Mouse (Mus musculus) CH12.LX (cell line): ENCODE measurements around the gene Ubqln1. TPM values are rescaled to one million over a fixed set of nuclear protein-coding genes. Genes with fewer than 3 reads are reported as not detected.
A peak's percentile ranks its signal among the peaks of the same experiment; 100 is the strongest.

Experiments used
- DNase-seq: peaks from one replicate; pipeline ENCODE4 v3.0.0-alpha.2; 2013; ENCODE audit errors: extremely low read depth
- H3K27ac ChIP-seq: 2 replicates; pipeline ENCODE4 v1.5.1; 2012; ENCODE audit warnings: low read depth, mild to moderate bottlenecking, control low read depth, moderate library complexity; ENCODE audit not compliant: insufficient read depth
- H3K27me3 ChIP-seq: replicated peaks from 2 replicates; pipeline ENCODE3; 2012; ENCODE audit warnings: inconsistent platforms
- H3K36me3 ChIP-seq, 2 experiments: replicated peaks in 1 of 2; 2 replicates each; pipeline versions ENCODE3 to v1.6.1; 2012; ENCODE audit warnings: inconsistent platforms in 1 of 2, low read length in 1 of 2, mild to moderate bottlenecking in 1 of 2, mixed read lengths in 1 of 2, moderate library complexity in 1 of 2; ENCODE audit not compliant: control insufficient read depth in 1 of 2, insufficient read depth in 1 of 2
- H3K4me1 ChIP-seq, 2 experiments: 2 replicates each; pipeline ENCODE4 v1.6.1; 2012; ENCODE audit warnings: inconsistent platforms in 1 of 2, moderate library complexity in 1 of 2; ENCODE audit not compliant: insufficient read depth in 2 of 2, control insufficient read depth in 1 of 2
- H3K4me2 ChIP-seq: 2 replicates; pipeline ENCODE4 v1.6.1; 2012; ENCODE audit warnings: low read depth, mild to moderate bottlenecking, control low read depth; ENCODE audit not compliant: poor library complexity, insufficient read depth, severe bottlenecking
- H3K4me3 ChIP-seq, 3 experiments: fragments of 150-350 bp in 1 of 3; sonication (generic) in 1 of 3; replicated peaks in 1 of 3; 2 replicates each; pipeline versions ENCODE3 to v1.5.1; 2011 to 2012; ENCODE audit warnings: low read depth in 2 of 3, low read length in 2 of 3, mild to moderate bottlenecking in 2 of 3, moderate library complexity in 2 of 3, control low read depth in 1 of 3, improper control_type of control experiment in 1 of 3, inconsistent platforms in 1 of 3, mixed read lengths in 1 of 3; ENCODE audit not compliant: poor library complexity in 1 of 3
- H3K79me2 ChIP-seq: replicated peaks from 2 replicates; pipeline ENCODE4 v1.6.1; 2012; ENCODE audit warnings: mild to moderate bottlenecking, moderate library complexity; ENCODE audit not compliant: control insufficient read depth, poor library complexity, insufficient read depth, severe bottlenecking; ENCODE audit errors: extremely low read depth
- H3K9ac ChIP-seq: 2 replicates; pipeline ENCODE4 v1.6.1; 2012; ENCODE audit warnings: low read depth, mild to moderate bottlenecking, control low read depth, moderate library complexity; ENCODE audit not compliant: insufficient read depth
- H3K9me3 ChIP-seq: replicated peaks from 2 replicates; pipeline ENCODE3; 2012; ENCODE audit warnings: low read length, inconsistent platforms, mixed read lengths
- BHLHE40 ChIP-seq: IDR thresholded peaks from 2 replicates; pipeline ENCODE4 v1.6.1; 2011; ENCODE audit warnings: mild to moderate bottlenecking, low read depth, low read length, improper control_type of control experiment
- CHD2 ChIP-seq: IDR thresholded peaks from 2 replicates; pipeline ENCODE4 v1.6.1; 2011; ENCODE audit warnings: low read length, improper control_type of control experiment
- CTCF ChIP-seq, 2 experiments: IDR thresholded peaks in 1 of 2; conservative IDR thresholded peaks in 1 of 2; 2 replicates each; pipeline ENCODE4 v1.5.1; 2011 to 2012; ENCODE audit warnings: low read depth in 2 of 2, low read length in 2 of 2, improper control_type of control experiment in 1 of 2, inconsistent platforms in 1 of 2, mild to moderate bottlenecking in 1 of 2, moderate library complexity in 1 of 2
- E2F4 ChIP-seq: IDR thresholded peaks from 2 replicates; pipeline ENCODE4 v1.6.1; 2011; ENCODE audit warnings: low read depth, low read length, improper control_type of control experiment; ENCODE audit not compliant: insufficient replicate concordance
- ELF1 ChIP-seq: IDR thresholded peaks from 2 replicates; pipeline ENCODE4 v1.6.1; 2014; ENCODE audit warnings: low read depth, mild to moderate bottlenecking, inconsistent platforms, low read length, improper control_type of control experiment
- EP300 ChIP-seq: IDR thresholded peaks from 2 replicates; pipeline ENCODE4 v1.6.1; 2011; ENCODE audit warnings: low read length, improper control_type of control experiment
- ETS1 ChIP-seq: conservative IDR thresholded peaks from 2 replicates; pipeline ENCODE4 v1.6.1; 2012; ENCODE audit warnings: low read depth, mild to moderate bottlenecking, inconsistent platforms, low read length, improper control_type of control experiment, moderate library complexity
- HCFC1 ChIP-seq: IDR thresholded peaks from 2 replicates; pipeline ENCODE4 v1.6.1; 2012; ENCODE audit warnings: low read depth, mild to moderate bottlenecking, inconsistent platforms, low read length, improper control_type of control experiment
- JUN ChIP-seq: IDR thresholded peaks from 2 replicates; pipeline ENCODE4 v1.6.1; 2011; ENCODE audit warnings: low read depth, mild to moderate bottlenecking, low read length, improper control_type of control experiment, moderate library complexity; ENCODE audit not compliant: insufficient read depth
- JUND ChIP-seq: conservative IDR thresholded peaks from 2 replicates; pipeline ENCODE4 v1.6.1; 2011; ENCODE audit warnings: low read depth, low read length, improper control_type of control experiment
- MAZ ChIP-seq: IDR thresholded peaks from 2 replicates; pipeline ENCODE4 v1.6.1; 2012; ENCODE audit warnings: low read depth, mild to moderate bottlenecking, inconsistent platforms, low read length, improper control_type of control experiment, moderate library complexity
- MEF2A ChIP-seq: IDR thresholded peaks from 2 replicates; pipeline ENCODE4 v1.6.1; 2014; ENCODE audit warnings: low read depth, mild to moderate bottlenecking, inconsistent platforms, low read length, improper control_type of control experiment, borderline replicate concordance
- MXI1 ChIP-seq: IDR thresholded peaks from 2 replicates; pipeline ENCODE4 v1.6.1; 2011; ENCODE audit warnings: mild to moderate bottlenecking, low read depth, low read length, improper control_type of control experiment
- MYC ChIP-seq: IDR thresholded peaks from 2 replicates; pipeline ENCODE4 v1.6.1; 2011; ENCODE audit warnings: low read depth, mild to moderate bottlenecking, improper control_type of control experiment, low read length
- POLR2A ChIP-seq: IDR thresholded peaks from 2 replicates; pipeline ENCODE4 v1.6.1; 2011; ENCODE audit warnings: low read depth, mild to moderate bottlenecking, improper control_type of control experiment, low read length
- RAD21 ChIP-seq: IDR thresholded peaks from 2 replicates; pipeline ENCODE4 v1.6.1; 2011; ENCODE audit warnings: low read depth, mild to moderate bottlenecking, low read length, improper control_type of control experiment, moderate library complexity
- RCOR1 ChIP-seq: conservative IDR thresholded peaks from 2 replicates; pipeline ENCODE4 v1.6.1; 2012; ENCODE audit warnings: low read depth, mild to moderate bottlenecking, inconsistent platforms, low read length, improper control_type of control experiment
- SIN3A ChIP-seq: IDR thresholded peaks from 2 replicates; pipeline ENCODE4 v1.6.1; 2012; ENCODE audit warnings: low read length, improper control_type of control experiment, inconsistent platforms
- TBP ChIP-seq: conservative IDR thresholded peaks from 2 replicates; pipeline ENCODE4 v1.6.1; 2011; ENCODE audit warnings: low read depth, low read length, improper control_type of control experiment
- UBTF ChIP-seq: IDR thresholded peaks from 2 replicates; pipeline ENCODE4 v1.6.1; 2012; ENCODE audit warnings: low read depth, mild to moderate bottlenecking, inconsistent platforms, low read length, improper control_type of control experiment, moderate library complexity
- USF2 ChIP-seq: conservative IDR thresholded peaks from 2 replicates; pipeline ENCODE4 v1.6.1; 2011; ENCODE audit warnings: low read depth, low read length, improper control_type of control experiment
- ZKSCAN1 ChIP-seq: IDR thresholded peaks from 2 replicates; pipeline ENCODE4 v1.6.1; 2012; ENCODE audit warnings: low read depth, inconsistent platforms, low read length, improper control_type of control experiment, borderline replicate concordance
- dilution Hi-C: fragments of 300-500 bp; cut with MboI; formaldehyde crosslinking; loops from 2 replicates; pipeline ENCODE4 v1.14.3; 2020; ENCODE audit warnings: low sequenced_read_pairs; ENCODE audit not compliant: extremely low pct_unique_long_range_greater_than_20kb, extremely low pct_ligation_motif_present
- in situ Hi-C: fragments of 300-500 bp; cut with MboI; formaldehyde crosslinking; loops from 3 replicates; pipeline ENCODE4 v1.14.3; 2019; ENCODE audit warnings: low sequenced_read_pairs, low pct_ligation_motif_present, low pct_unique_long_range_greater_than_20kb, mixed read lengths
- polyA plus RNA-seq: library from polyadenylated mRNA; unstranded; fragments of >175 nt; gene quantifications from 2 replicates; pipeline ENCODE4 v1.2.1, GENCODE M21; 2012; ENCODE audit warnings: low read depth; ENCODE audit not compliant: insufficient read length
- total RNA-seq, 2 experiments: library from RNA; depleted of rRNA; stranded (reverse); fragments of 300-350 nt in 1 of 2; fragments of >200 nt in 1 of 2; gene quantifications; 2 replicates each; pipeline ENCODE4 v1.2.3; 2012 to 2014

The Ubqln1 gene
- total and polyA plus RNA-seq, 3 experiments: 58.5 to 166 (median 130) TPM

DNA sequence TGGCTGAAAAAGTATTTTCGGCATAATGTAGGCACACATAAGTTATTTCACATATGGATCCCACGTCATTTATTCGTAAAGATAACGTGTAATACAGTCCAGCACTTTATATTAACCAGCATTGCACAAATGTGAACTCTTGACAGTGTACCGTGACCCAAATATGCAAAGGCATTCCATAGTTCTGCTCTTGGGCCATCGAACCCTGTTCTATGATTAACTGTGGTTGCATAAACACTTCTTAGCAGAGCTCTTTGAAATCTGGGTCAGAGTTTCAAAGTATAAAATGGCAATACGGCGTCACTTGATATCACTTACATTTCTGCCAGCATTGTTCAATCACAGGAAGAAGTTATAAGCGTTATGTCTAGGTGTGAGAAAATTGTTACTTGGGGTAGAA is 942 bp upstream of the Ubqln1 start:
- no peak overlapping the region for H3K27ac ChIP-seq
- H3K4me2 ChIP-seq: peak overlapping the region; percentile 81
- no peaks in the 10 kb centered on the region for H3K9me3 ChIP-seq
- H3K9ac ChIP-seq: peak overlapping the region; percentile 90
- no peak for DNase-seq
- H3K4me1 ChIP-seq: peaks cover 6 to 29% of the 10 kb centered on the region in 2 experiments
- H3K79me2 ChIP-seq: peaks cover 37% of the 10 kb centered on the region
- H3K36me3 ChIP-seq: peaks cover 0 to 8% of the 10 kb centered on the region in 2 experiments
- H3K4me3 ChIP-seq: peak overlapping the region; percentile 65 to 99 (median 98)
- in situ Hi-C loops: no loop called here
- no peak for TF ChIP-seq BHLHE40
- TF ChIP-seq E2F4: no peak
- no peak for TF ChIP-seq MEF2A
- no peak for TF ChIP-seq ZKSCAN1
- no peak for TF ChIP-seq HCFC1
- TF ChIP-seq MYC: no peak
- no peak for TF ChIP-seq EP300
- no peak for TF ChIP-seq USF2
- no peak for TF ChIP-seq RCOR1
- TF ChIP-seq UBTF: no peak
- TF ChIP-seq TBP: no peak
- dilution Hi-C loops: no loop called here
- H3K27me3 ChIP-seq: no peaks in the 10 kb centered on the region

DNA sequence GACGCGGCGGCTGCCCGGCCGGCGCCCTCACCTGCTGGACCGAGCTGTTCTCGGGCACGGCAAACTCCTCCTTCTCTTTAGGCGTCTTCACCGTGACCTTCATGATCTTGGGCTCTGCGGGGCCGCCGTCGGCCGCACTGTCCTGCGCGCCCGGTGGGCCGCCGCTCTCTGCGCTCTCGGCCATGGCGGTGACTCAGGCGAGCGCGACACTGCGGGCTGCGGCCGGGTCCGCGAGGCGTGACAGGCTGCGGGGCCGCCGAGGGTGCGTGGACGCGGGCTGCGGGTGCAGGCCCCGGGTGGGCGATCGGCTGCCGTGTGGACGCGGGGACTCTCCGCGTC is 231 bp downstream of the Ubqln1 start:
- peaks cover 5 to 16% of the 10 kb centered on the region in 2 experiments for H3K36me3 ChIP-seq
- DNase-seq: no peak
- dilution Hi-C loops: no loop called here
- peak overlapping the region; percentile 65 to 99 (median 98) for H3K4me3 ChIP-seq
- TF ChIP-seq POLR2A (no peak), HCFC1 (no peak), MYC (no peak), USF2 (no peak), CHD2 (no peak), SIN3A (no peak), UBTF (no peak), ELF1 (no peak), ETS1 (no peak), MEF2A (no peak), JUND (no peak), JUN (no peak), MAZ (no peak), CTCF (conservative IDR thresholded peaks at IDR 0.05 in 1 of 2, IDR thresholded peaks at IDR 0.05 in 1 of 2; ENCODE audit: low read depth in 2 of 2, low read length in 2 of 2) (no peak), RAD21 (no peak), MXI1 (no peak)
- H3K4me2 ChIP-seq: no peak overlapping the region
- peaks cover 8 to 38% of the 10 kb centered on the region in 2 experiments for H3K4me1 ChIP-seq
- no peaks in the 10 kb centered on the region for H3K27me3 ChIP-seq
- peaks cover 48% of the 10 kb centered on the region for H3K79me2 ChIP-seq
- H3K27ac ChIP-seq: peak overlapping the region; percentile 72
- peak overlapping the region; percentile 90 for H3K9ac ChIP-seq
- in situ Hi-C loops: no loop called here
- H3K9me3 ChIP-seq: no peaks in the 10 kb centered on the region
